Mouse (Mus musculus) bone marrow macrophage, adult 2 months (primary cell): ENCODE measurements around the gene Capns1.

Experiments used
- CTCF ChIP-seq: IDR thresholded peaks from 2 replicates; pipeline ENCODE4 v1.5.1; 2012; ENCODE audit warnings: low read depth, mild to moderate bottlenecking, low read length, moderate library complexity
- POLR2A ChIP-seq: IDR thresholded peaks from 2 replicates; pipeline ENCODE4 v1.6.1; 2012; ENCODE audit warnings: mild to moderate bottlenecking, low read depth, low read length, borderline replicate concordance

GRCm38 (mm10) chr7:30235091-30235490 is 36.5 kb upstream of the Capns1 start:
- no peak for TF ChIP-seq CTCF
- TF ChIP-seq POLR2A: no peak
